Mouse (Mus musculus): ENCODE measurements around the gene Mtmr11.

DNA sequence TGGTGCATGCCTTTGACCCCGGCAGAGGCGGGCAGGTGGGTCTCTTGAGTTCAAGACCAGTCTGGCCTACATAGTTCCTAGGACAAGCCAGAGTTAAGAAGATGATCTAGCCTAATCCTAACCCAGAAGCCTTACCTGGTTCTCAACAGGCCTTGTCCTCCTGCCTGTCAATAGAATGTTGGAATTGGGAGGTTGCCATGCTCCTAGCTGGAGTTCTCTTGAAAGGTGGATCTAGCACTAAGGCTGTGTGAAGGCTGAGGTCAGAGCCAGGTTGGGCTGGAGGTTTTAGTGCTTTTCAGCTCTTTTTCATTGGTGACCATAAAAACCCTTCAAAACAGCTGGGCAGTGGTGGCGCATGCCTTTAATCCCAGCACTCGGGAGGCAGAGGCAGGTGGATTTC lies 16.6 kb downstream of the Mtmr11 start:
- TF ChIP-seq POLR2A (IDR thresholded peaks at IDR 0.05; ENCODE audit: borderline replicate concordance, control insufficient read depth, low read depth, low read length), result no peak
- no peak for TF ChIP-seq CTCF (IDR thresholded peaks at IDR 0.05; ENCODE audit: control insufficient read depth, insufficient read depth, low read length)

Measured in bone marrow, adult 2 months (tissue).